Mouse (Mus musculus) granulocyte monocyte progenitor cell, adult 5-6 weeks (primary cell): ENCODE data around the gene Brca1. TPM values are rescaled to one million over a fixed set of nuclear protein-coding genes. Genes with fewer than 3 reads are reported as not detected.
"Not testable (repeated sequence)": the region's sequence is repeated elsewhere in the genome, so short reads cannot be mapped to it uniquely, and the experiment has no call there.

Experiments
- ATAC-seq: replicated peaks from 2 replicates; pipeline ENCODE4 v1.8.0; 2016; ENCODE audit warnings: mild to moderate bottlenecking, moderate TSS enrichment, inconsistent platforms; ENCODE audit not compliant: poor library complexity, severe bottlenecking
- total RNA-seq, 2 experiments: library from RNA; stranded (forward) in 1 of 2; stranded (reverse) in 1 of 2; fragments of 200-712, 200-1000 nt in 1 of 2; fragments of >200 nt in 1 of 2; fragmentation: Nextera tagmentation in 1 of 2; gene quantifications; 2 replicates each; pipeline ENCODE4 v1.2.3; 2014 to 2017

Gene Brca1
- total RNA-seq, 2 experiments from 2014 or later = 26.6 to 38.5 TPM

GRCm38 (mm10) chr11:101473686-101474085, 78.1 kb downstream of the Brca1 start:
- ATAC-seq = 0 out of 2 replicates have a peak, but pooled peaks have one; percentile 27

GRCm38 (mm10) chr11:101472336-101472735, 79.4 kb downstream of the Brca1 start:
- no peak for ATAC-seq

GRCm38 (mm10) chr11:101471926-101472325, 79.8 kb downstream of the Brca1 start:
- no peak for ATAC-seq

GRCm38 (mm10) chr11:101470206-101470605, 81.5 kb downstream of the Brca1 start:
- ATAC-seq = no peak

GRCm38 (mm10) chr11:101469155-101469554, 82.6 kb downstream of the Brca1 start:
- ATAC-seq = no peak

- ATAC-seq = no peak
These were observed 83.0 kb downstream of the Brca1 start for GRCm38 (mm10) chr11:101468731-101469130.

GRCm38 (mm10) chr11:101468263-101468688, 83.5 kb downstream of the Brca1 start:
- no peak for ATAC-seq

GRCm38 (mm10) chr11:101467477-101468262, 84.1 kb downstream of the Brca1 start:
- peak; percentile 44 for ATAC-seq

GRCm38 (mm10) chr11:101466552-101466950, 85.2 kb downstream of the Brca1 start:
- not testable (repeated sequence) for ATAC-seq

- peak; percentile 37 for ATAC-seq
These were observed 85.7 kb downstream of the Brca1 start, which contains the start of gene Vat1 for GRCm38 (mm10) chr11:101465869-101466551. TSS of gene Vat1 (minus strand) at chr11:101466230.

- ATAC-seq = peak; percentile 26
These were observed 86.5 kb downstream of the Brca1 start for GRCm38 (mm10) chr11:101465101-101465868.

- ATAC-seq = peak; percentile 13
These were observed 87.3 kb downstream of the Brca1 start, which contains the start of gene Rnd2 for GRCm38 (mm10) chr11:101464211-101465100. TSS of gene Rnd2 (plus strand) at chr11:101464999.

- ATAC-seq = peak; percentile 23
These were observed 88.9 kb downstream of the Brca1 start for GRCm38 (mm10) chr11:101462583-101463440.

GRCm38 (mm10) chr11:101462141-101462540, 89.6 kb downstream of the Brca1 start:
- no peak for ATAC-seq

GRCm38 (mm10) chr11:101460321-101460720, 91.4 kb downstream of the Brca1 start:
- ATAC-seq = no peak

- no peak for ATAC-seq
These were observed 92.0 kb downstream of the Brca1 start for GRCm38 (mm10) chr11:101459716-101460115.

GRCm38 (mm10) chr11:101458217-101458616, 93.5 kb downstream of the Brca1 start:
- ATAC-seq = no peak

GRCm38 (mm10) chr11:101457631-101458030, 94.1 kb downstream of the Brca1 start:
- no peak for ATAC-seq

GRCm38 (mm10) chr11:101455627-101456026, 96.1 kb downstream of the Brca1 start:
- ATAC-seq = no peak
